Mouse (Mus musculus): ENCODE data around the gene Arhgap32.

Arhgap32 gene

DNA sequence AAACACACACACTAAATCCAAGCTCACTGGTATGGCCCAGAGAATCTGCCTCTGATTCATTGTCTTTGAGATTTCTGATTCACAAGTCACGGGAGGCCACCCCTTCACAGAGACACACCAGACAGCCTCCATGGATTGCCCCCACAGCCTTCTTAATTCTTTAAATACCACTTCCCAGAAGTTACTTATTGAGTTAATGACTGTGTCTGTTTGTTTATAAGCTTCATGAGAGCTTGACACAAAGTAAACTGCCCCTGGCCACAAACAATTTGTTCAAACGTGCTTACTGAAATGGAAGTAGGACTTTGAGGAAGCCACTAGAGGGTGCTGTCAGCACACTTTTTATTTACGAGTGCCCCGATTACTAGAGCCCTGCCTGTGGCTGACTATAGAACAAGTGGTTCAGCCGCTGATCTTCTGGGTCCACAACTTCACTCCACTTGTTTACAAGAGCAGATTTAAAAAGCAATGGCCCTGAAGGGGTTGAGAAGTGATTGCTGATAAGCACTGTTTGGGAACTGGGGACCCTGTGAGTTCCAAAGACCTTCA, 156.0 kb downstream of the Arhgap32 start:
- DNase-seq = no peak

DNA sequence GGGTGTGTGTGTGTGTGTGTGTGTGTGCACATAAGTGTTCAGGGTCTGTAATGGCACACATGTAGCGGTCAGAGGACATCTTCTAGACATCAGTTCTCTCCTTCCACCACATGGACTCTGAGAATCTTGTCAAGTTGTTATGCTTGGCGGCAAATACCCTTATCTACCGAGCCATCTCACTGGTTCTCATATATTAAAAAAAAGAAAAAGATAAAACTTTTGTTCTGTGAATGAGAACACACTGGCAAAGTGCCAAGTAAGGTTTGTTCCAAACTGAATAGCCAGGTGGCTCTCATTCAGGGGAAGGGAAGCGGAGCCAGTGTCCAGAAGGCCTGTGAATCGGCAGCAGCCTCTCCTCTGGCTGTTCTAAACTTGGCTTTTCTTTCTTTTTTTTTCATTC, 162.1 kb downstream of the Arhgap32 start:
- no peak for DNase-seq

GRCm38 (mm10) chr9:32279789-32280188, 163.9 kb downstream of the Arhgap32 start:
- no peak for DNase-seq

DNA sequence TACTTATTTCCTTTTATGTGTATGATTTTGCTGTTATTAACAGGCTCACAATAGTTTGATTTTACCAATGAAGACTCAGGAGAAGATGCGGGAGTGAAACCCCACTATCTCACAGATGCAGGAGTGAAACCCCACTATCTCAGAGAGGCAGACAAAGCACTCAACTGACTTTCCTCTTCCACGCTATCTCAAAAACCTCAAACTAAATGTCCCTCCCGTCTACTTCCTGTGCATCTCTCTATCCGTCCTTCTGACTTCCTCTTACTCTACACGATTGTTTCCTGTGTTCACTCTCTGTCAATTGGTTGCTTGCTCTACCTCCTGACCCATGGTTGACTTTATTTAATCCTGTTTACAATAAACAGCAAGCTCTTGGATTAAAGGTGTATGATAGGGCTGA, 164.5 kb downstream of the Arhgap32 start:
- DNase-seq = no peak

DNA sequence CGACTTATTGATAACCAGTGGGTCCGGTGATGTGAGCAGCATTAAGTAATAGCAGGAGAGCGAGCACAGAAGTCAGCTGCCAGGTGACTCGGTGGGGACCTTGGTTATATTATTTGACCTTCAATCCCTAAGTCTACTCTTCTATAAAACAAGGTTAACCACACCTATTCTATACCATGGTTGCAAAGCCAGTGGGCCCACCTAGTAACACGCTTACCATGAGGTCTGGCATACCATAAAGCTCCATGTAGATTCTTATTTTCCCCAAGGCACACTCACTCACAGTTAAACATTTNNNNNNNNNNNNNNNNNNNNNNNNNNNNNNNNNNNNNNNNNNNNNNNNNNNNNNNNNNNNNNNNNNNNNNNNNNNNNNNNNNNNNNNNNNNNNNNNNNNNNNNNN, 167.7 kb downstream of the Arhgap32 start:
- DNase-seq = peak; percentile 55

- DNase-seq = no peak
Measured at GRCm38 (mm10) chr9:32291618-32292017, 175.7 kb downstream of the Arhgap32 start.

- DNase-seq = peak; percentile 93
Measured at GRCm38 (mm10) chr9:32292686-32293085, 176.8 kb downstream of the Arhgap32 start.

DNA sequence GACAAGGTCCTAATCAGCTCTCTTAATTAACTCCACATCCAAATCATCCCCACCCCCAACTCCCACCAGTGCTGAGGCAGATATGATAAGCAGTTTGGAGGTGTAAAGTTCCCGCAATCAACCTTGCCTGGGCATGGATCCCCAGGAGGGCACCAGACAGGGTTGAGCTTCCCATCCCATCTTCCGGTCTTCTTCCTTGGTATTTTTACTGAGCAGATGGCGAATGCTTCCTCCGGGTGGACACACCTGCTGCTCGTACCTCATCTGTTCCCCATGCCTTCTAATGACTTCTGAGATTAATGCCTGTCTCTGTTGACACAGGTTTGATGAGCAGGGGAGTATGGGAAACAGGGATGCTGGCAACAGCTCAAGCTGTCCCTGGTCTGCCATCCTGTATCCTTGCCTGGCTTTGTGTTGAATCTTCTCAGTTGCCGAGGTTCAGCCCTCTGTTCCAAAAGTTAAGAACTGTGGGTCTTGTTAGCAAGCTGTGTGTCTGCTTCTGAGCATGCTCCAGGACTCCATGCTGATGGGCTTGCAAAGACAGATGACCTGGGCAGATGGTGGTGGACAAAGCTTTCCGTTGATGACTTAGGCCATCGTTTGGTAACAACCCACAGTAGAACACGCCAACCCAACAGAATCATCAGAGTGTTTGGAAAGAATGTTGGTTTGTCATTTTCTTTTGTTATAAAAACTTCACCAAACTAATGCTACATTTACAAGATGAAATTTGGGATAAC, 179.3 kb downstream of the Arhgap32 start:
- DNase-seq = no peak

DNA sequence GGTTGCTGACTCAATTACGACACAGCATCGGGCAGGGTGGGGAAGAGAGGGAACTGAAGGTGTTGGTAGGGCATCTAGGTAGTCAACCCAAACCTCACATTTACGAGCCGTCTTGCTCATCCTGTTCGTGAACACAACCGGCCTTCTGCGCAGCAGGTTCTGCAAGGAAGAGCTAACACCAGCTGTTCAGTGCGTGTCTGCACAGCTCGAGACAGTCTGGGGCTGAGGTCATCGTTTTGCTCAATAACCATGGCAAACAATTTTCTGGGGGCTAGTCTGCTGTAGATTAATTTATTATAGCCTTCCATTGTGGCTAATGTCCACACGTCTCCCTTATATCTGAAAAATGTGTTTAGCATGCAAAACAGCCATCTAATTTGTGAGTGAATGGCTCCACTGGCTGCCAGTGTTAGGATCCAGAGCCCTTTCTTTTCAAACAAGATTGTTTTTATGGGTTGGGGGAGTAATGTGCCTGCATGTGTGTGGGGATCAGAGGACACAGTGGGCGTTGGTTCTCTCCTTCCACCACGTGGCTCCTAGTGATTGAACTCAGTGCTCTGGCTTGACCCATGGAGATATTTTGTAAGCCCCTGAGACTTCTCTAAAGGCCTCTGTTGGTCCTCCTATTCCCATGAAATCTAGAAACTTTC, 186.7 kb downstream of the Arhgap32 start:
- DNase-seq = peak; percentile 55

DNA sequence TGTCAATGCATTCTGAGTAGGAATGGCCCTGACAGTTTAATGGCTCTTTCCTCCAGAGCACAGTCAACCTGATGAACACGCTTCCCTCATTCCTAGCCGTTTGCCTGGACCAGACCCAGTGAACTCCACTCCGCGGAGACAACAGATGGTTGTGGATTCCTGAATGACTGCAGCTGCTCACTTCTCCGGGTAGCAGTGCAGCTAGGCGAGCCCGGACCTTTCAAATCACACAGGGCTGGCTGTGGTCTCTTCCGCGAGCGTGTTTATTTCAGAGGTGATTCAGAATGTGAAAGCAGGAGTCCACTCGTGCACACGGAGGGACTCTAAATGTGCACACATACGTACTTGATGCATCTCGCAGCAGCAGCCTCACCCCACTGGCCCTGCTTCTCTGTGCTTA, 195.8 kb downstream of the Arhgap32 start:
- no peak for DNase-seq

GRCm38 (mm10) chr9:32312208-32312607, 196.3 kb downstream of the Arhgap32 start:
- DNase-seq = no peak

DNA sequence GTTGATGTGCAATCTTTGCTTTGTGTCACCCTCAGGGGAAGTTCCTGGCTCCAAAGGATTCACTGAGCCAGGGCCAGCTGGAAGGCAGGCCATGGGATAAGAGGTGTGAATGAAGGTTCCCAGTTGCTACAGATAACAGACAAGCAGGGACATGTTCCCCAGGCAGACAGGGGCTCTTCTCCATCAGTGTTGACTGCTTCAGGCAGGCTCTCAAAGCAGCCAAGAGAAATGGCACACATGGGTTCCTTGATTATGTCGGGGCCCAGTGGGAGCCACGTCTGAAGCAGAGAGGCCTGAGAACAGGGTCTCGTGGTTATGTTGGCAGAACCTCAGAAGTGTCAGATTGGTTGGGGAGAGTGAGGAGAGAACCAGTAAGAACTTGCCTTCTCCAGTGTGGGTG, 198.1 kb downstream of the Arhgap32 start:
- DNase-seq = peak; percentile 99

DNA sequence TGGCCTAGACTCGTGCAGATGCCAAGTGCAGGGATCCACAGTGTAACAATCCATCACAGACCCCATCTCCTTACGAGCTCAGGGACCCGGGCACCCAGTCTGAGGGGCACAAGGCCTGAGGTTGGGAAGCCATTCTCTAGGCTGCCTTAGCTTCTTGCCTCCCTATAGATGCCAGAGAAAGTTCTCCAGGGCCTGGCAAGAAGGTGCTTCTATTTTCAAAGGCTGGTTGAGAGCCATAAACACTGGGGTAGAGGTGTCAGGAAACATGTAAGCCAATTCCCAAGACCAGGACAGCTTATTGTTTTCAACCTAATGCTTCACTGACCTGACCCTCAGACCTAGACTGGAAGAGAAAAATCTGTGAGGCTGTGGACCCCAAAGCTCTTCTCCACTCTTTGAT, 200.1 kb downstream of the Arhgap32 start:
- DNase-seq = peak; percentile 92
